Mouse (Mus musculus) neural tube, embryonic 13.5 days (tissue): Measurements from ENCODE around the gene 2310007B03Rik. TPM values are rescaled to one million over a fixed set of nuclear protein-coding genes. Genes with fewer than 3 reads are reported as not detected.
A peak's percentile ranks its signal among the peaks of the same experiment; 100 is the strongest.

Source experiments
- ATAC-seq: fragments of 200-750 bp; cut with Nextera tagmentation; 2 replicates; pipeline ENCODE4 v1.8.0; 2017; ENCODE audit warnings: low read depth, mild to moderate bottlenecking, moderate TSS enrichment, moderate library complexity
- H3K27ac ChIP-seq: fragments of 300-500 bp; sonication (generic); replicated peaks from 2 replicates; pipeline ENCODE4 v1.5.1; 2015; ENCODE audit warnings: moderate library complexity, mild to moderate bottlenecking, inconsistent platforms
- H3K27me3 ChIP-seq: fragments of 300-500 bp; sonication (generic); 2 replicates; pipeline ENCODE4 v1.6.1; 2015; ENCODE audit warnings: mild to moderate bottlenecking, inconsistent platforms
- H3K36me3 ChIP-seq: fragments of 300-500 bp; sonication (generic); 2 replicates; pipeline ENCODE4 v1.6.1; 2015; ENCODE audit warnings: mild to moderate bottlenecking, inconsistent platforms
- H3K4me1 ChIP-seq: fragments of 300-500 bp; sonication (generic); replicated peaks from 2 replicates; pipeline ENCODE4 v1.6.1; 2015; ENCODE audit warnings: inconsistent platforms
- H3K4me2 ChIP-seq: fragments of 300-500 bp; sonication (generic); 2 replicates; pipeline ENCODE4 v1.6.1; 2015; ENCODE audit warnings: inconsistent platforms, mild to moderate bottlenecking, moderate library complexity
- H3K4me3 ChIP-seq: fragments of 300-500 bp; sonication (generic); 2 replicates; pipeline ENCODE4 v1.5.1; 2015; ENCODE audit warnings: mild to moderate bottlenecking, inconsistent platforms
- H3K9ac ChIP-seq: fragments of 300-500 bp; sonication (generic); 2 replicates; pipeline ENCODE4 v1.6.1; 2015; ENCODE audit warnings: moderate library complexity, mild to moderate bottlenecking, inconsistent platforms
- H3K9me3 ChIP-seq: fragments of 300-500 bp; sonication (generic); 2 replicates; pipeline ENCODE4 v1.6.1; 2016; ENCODE audit warnings: inconsistent platforms
- WGBS: fragments of 180-500 bp; shearing (Covaris S2); methylation state at CpG from one replicate; pipeline ENCODE4 v1.1.7; 2015; 5-methylcytosine and 5-hydroxymethylcytosine counted together
- polyA plus RNA-seq: library from polyadenylated mRNA; unstranded; fragments of >200 nt; fragmentation: Nextera tagmentation; extraction: Ambion mirVana; gene quantifications from 2 replicates; pipeline ENCODE4 v1.2.1, GENCODE M21; 2015

Gene 2310007B03Rik
- polyA plus RNA-seq, 1 experiment from 2014 or later, result not detected

DNA sequence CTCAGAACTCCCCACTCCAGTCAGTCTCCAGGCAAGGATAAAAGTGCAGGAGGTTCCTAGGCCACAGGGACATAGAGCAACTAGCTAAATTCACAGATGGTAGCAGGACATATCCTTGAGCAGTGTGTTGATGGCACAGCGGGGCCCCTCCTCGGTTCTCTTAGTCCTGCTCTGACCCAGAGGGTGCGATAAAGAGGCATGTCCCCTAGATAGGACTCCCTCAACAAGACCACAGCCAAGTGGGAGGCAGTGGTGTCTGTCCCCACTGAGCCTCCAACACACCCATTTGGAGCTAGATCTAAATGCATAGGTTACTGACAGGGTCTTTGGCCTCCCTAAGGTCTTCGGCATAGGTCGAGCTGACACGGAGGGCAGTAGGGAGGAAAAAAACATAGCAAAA is 15.1 kb upstream of the 2310007B03Rik start:
- H3K9ac ChIP-seq, result peak overlapping the region; percentile 71; the same call in 1 of the 2 replicates
- ATAC-seq, result no peak
- H3K27ac ChIP-seq, result no peak overlapping the region
- H3K9me3 ChIP-seq, result no peaks in the 10 kb centered on the region
- no peaks in the 10 kb centered on the region for H3K36me3 ChIP-seq
- peaks cover 22% of the 10 kb centered on the region for H3K4me1 ChIP-seq
- H3K27me3 ChIP-seq, result 0 out of 2 replicates have a peak, but pooled peaks cover 23% of the 10 kb centered on the region
- peak overlapping the region; percentile 81 for H3K4me2 ChIP-seq
- 20% methylated on average over 6 of the region's 6 CpGs for WGBS
- peak overlapping the region; percentile 43; the same call in 1 of the 2 replicates for H3K4me3 ChIP-seq

DNA sequence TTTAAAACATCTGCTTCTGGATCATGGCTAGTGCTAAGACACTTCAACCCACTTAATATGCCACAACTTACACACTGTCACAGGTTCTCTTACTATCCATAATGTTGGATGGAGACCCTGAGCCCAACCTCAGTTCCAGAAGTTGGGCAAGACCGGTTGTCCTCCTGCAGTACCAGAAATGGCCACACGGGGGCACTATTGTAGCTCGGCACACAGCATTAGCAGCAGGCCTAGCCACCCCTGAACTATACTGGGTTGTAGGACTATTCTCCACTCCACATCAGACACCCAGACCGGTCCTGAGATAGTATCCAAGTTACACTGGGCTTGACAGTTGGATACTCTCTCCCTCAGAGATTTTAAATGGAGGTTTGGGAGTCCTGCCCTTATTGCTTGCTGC is 13.7 kb upstream of the 2310007B03Rik start:
- H3K36me3 ChIP-seq, result no peaks in the 10 kb centered on the region
- no peak overlapping the region for H3K9ac ChIP-seq
- H3K27ac ChIP-seq, result no peak overlapping the region
- H3K4me3 ChIP-seq, result no peak overlapping the region
- no peaks in the 10 kb centered on the region for H3K9me3 ChIP-seq
- 1% methylated on average over 4 of the region's 4 CpGs for WGBS
- no peak overlapping the region for H3K4me2 ChIP-seq
- 0 out of 2 replicates have a peak, but pooled peaks cover 23% of the 10 kb centered on the region for H3K27me3 ChIP-seq
- H3K4me1 ChIP-seq, result peaks cover 22% of the 10 kb centered on the region
- peak; percentile 70 for ATAC-seq

DNA sequence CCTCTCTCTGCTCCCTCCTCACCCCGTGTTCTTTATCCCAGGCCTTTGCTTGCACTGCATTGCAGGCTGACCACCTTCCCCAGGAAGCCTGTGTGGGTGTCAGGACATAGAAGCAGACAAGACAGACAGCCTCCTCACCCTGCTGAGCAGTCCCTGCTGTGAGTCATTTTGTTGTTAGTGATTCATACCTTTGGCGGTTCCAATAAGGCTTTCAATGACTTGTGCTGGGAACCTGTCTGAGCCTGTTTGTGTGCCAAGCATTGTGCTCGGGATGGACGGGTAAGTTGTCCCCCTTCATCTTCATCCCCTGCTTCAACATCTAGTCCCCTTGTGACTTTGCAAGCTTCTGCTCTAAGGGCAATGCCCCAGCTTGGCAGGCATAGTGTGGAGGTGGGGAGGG is 12.9 kb upstream of the 2310007B03Rik start:
- Histone ChIP-seq H3K4me2 (no peak overlapping the region), H3K27me3 (0 out of 2 replicates have a peak, but pooled peaks cover 23% of the 10 kb centered on the region), H3K36me3 (no peaks in the 10 kb centered on the region), H3K9me3 (no peaks in the 10 kb centered on the region), H3K4me1 (peaks cover 23% of the 10 kb centered on the region), H3K4me3 (no peak overlapping the region), H3K27ac (no peak overlapping the region), H3K9ac (no peak overlapping the region)
- no peak for ATAC-seq
- WGBS, result 73% methylated on average over 4 of the region's 4 CpGs

DNA sequence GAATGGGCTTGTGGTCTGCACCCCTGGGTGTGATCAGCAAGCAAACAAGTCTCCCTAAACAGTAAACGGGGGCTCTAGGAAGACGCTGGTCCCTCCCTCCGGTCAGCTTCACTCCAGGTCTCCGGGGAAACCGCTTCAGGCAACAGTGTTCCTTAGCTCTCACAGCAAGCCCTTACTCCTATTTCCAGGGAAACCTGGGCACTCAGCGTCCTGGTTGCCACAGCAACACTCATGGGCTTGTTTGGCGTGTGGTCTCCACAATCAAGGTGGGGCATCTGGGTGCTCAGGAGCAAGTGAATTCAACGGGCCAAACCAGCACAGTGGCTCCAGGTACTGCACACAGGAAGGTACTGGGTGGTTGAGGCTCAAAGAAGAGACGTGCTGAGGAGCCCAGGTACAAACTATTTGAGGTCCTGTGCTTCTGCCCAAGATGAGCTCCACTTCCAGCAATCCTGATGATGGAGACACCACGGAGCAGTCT is 7.6 kb upstream of the 2310007B03Rik start, which contains the start of gene Crocc2:
Gene Crocc2, plus strand, starts transcription at position 431 of the 481 bp plus-strand sequence.
- no peak for ATAC-seq
- WGBS, result 51% methylated on average over 10 of the region's 10 CpGs
- no peak within 1 kb of the TSS for H3K27ac ChIP-seq
- no peak within 1 kb of the TSS for H3K9ac ChIP-seq
- H3K4me3 ChIP-seq, result no peak within 1 kb of the TSS
- no peaks in the 10 kb centered on the region for H3K36me3 ChIP-seq
- no peaks in the 10 kb centered on the region for H3K9me3 ChIP-seq
- H3K4me1 ChIP-seq, result peaks cover 9% of the 10 kb centered on the region; the same call in 1 of the 2 replicates
- no peak within 1 kb of the TSS for H3K4me2 ChIP-seq
- no peaks in the 10 kb centered on the region for H3K27me3 ChIP-seq

DNA sequence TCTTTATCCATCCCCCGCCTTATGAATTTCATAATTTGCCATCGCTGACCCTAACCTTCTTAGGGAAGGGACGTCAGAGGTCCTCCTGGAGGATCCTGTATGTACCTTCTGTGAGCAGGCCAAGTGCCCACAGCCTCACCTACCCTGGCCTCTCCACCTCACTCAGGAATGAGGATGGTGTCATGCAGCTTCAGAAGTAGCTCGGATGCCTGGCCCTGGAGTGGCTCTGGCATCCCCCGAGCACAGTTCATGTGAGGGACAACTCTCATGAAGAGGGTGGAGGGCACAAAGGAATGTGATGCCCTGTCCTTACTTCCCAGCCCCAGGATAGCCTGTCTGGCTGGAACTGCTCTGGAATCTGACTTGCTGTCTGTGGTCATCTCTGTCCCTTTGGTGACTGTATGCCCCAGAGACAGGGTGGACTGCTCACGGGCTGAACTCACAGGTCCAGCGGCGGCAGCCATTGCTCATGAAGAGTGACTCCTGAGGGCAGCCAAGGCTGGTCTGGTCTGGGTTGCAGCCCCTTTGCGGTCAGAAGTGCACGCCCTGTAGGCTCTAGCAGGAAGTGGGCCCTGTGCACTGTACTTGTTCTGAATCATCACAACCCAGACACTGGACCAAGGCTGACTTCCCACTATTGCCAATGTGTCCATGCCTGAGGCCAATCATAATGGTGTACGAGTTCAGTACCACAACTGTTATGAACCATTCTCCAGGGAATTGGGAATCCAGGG is 5.8 kb upstream of the 2310007B03Rik start:
- Histone ChIP-seq H3K4me1 (peaks cover 9% of the 10 kb centered on the region; the same call in 1 of the 2 replicates), H3K4me3 (no peak overlapping the region), H3K9me3 (no peaks in the 10 kb centered on the region), H3K36me3 (no peaks in the 10 kb centered on the region), H3K27me3 (no peaks in the 10 kb centered on the region), H3K9ac (no peak overlapping the region), H3K27ac (no peak overlapping the region), H3K4me2 (no peak overlapping the region)
- no peak; the same call in 1 of the 2 replicates for ATAC-seq
- 83% methylated on average over 11 of the region's 11 CpGs for WGBS

DNA sequence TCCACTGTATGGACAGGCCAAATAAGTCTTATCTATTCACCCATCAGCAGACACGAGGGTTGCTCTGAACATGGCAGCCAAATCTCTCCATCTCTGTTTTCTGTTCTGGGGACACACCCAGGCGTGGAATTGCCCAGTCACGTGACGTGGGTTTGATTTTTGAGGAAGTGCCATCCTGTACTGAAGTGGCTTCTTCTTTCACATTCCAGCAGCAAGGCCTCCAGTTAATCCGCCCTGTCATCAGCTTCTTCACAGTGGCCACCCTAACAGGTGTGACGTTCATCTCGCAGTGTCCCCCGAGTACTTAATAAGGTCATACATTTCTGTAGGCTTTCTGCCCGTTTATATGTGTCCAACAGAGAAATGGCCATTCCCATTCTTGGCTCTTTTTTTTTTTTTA is 4.7 kb upstream of the 2310007B03Rik start:
- no peaks in the 10 kb centered on the region for H3K27me3 ChIP-seq
- no peaks in the 10 kb centered on the region for H3K36me3 ChIP-seq
- H3K9me3 ChIP-seq, result no peaks in the 10 kb centered on the region
- peaks cover 9% of the 10 kb centered on the region; the same call in 1 of the 2 replicates for H3K4me1 ChIP-seq
- H3K27ac ChIP-seq, result no peak overlapping the region
- no peak overlapping the region for H3K4me2 ChIP-seq
- no peak overlapping the region for H3K4me3 ChIP-seq
- WGBS, result 83% methylated on average over 9 of the region's 9 CpGs
- ATAC-seq, result no peak
- no peak overlapping the region for H3K9ac ChIP-seq

DNA sequence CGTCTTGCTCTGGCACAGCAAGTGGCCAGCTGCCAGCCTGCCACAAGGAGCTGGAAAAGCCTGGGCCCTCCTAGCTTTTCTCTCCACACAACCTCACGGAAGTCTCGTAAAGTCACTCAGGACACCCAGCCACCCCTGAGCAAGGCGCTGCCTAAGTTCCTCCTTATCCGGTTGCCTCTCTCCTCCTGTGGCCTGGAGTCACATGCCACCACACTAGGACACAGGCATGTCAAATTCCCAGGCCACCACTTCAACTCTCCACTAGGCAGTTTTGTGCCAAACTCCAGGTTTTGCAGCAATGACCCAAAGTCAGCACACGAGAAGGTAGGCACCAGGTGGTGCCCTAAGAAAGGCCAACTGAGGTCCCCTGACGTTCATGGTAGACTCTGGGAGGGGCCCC is 1.8 kb upstream of the 2310007B03Rik start:
- H3K4me3 ChIP-seq, result no peak overlapping the region
- 86% methylated on average over 7 of the region's 7 CpGs for WGBS
- no peak for ATAC-seq

DNA sequence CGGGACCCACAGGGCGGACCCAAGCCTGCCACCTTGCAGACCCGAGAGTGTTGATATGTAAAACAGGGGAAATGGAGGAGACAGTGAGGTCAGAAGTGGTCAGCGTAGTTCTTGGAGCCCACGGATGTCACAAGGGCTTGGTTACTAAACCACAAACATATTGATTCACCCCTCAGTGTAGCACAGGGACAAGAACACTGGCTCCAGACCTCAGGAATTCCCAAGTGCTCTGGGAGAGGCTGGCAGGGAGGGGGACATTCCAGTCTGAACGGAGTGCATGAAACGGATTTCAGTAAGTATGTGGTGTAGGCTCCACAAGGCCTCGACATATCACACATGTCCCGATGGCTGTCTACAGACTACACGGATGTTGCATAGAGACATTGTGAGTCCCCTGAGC is 1.2 kb upstream of the 2310007B03Rik start:
- H3K4me2 ChIP-seq, result no peak overlapping the region
- 83% methylated on average over 10 of the region's 10 CpGs for WGBS
- ATAC-seq, result no peak

More for the DNA sequence above, 1.8 kb upstream of the 2310007B03Rik start:
- Histone ChIP-seq H3K4me2 (no peak overlapping the region), H3K9me3 (no peaks in the 10 kb centered on the region), H3K27ac (no peak overlapping the region), H3K9ac (no peak overlapping the region), H3K36me3 (no peaks in the 10 kb centered on the region), H3K27me3 (no peaks in the 10 kb centered on the region), H3K4me1 (no peaks in the 10 kb centered on the region)

DNA sequence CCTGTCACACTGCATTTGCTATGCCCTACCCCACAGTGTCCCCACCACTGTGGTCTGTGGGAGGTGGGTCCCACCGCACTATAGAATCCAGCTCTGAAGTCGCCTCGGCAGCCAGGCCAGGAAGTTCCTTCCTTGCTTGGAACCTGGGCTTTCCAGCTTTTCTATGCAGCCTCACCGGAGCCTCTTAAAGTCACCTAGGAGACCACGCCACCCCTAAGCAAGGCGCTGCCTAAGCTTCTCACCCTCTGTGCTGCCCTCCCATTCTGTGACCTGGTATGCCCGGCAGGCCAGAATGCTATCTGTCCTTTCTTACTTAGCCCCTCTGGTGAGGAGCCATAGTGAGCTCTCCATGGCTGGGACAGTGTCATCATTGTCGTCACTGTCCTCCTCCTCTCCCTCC is 602 bp upstream of the 2310007B03Rik start:
- Histone ChIP-seq H3K9ac (no peak overlapping the region), H3K9me3 (no peaks in the 10 kb centered on the region), H3K36me3 (no peaks in the 10 kb centered on the region), H3K27ac (no peak overlapping the region), H3K4me2 (no peak overlapping the region), H3K4me3 (no peak overlapping the region), H3K4me1 (no peaks in the 10 kb centered on the region), H3K27me3 (no peaks in the 10 kb centered on the region)
- no peak for ATAC-seq
- 75% methylated on average over 8 of the region's 8 CpGs for WGBS

More for the DNA sequence above, 1.2 kb upstream of the 2310007B03Rik start:
- Histone ChIP-seq H3K27me3 (no peaks in the 10 kb centered on the region), H3K9ac (no peak overlapping the region), H3K36me3 (no peaks in the 10 kb centered on the region), H3K27ac (no peak overlapping the region), H3K4me3 (no peak overlapping the region), H3K9me3 (no peaks in the 10 kb centered on the region), H3K4me1 (no peaks in the 10 kb centered on the region)

DNA sequence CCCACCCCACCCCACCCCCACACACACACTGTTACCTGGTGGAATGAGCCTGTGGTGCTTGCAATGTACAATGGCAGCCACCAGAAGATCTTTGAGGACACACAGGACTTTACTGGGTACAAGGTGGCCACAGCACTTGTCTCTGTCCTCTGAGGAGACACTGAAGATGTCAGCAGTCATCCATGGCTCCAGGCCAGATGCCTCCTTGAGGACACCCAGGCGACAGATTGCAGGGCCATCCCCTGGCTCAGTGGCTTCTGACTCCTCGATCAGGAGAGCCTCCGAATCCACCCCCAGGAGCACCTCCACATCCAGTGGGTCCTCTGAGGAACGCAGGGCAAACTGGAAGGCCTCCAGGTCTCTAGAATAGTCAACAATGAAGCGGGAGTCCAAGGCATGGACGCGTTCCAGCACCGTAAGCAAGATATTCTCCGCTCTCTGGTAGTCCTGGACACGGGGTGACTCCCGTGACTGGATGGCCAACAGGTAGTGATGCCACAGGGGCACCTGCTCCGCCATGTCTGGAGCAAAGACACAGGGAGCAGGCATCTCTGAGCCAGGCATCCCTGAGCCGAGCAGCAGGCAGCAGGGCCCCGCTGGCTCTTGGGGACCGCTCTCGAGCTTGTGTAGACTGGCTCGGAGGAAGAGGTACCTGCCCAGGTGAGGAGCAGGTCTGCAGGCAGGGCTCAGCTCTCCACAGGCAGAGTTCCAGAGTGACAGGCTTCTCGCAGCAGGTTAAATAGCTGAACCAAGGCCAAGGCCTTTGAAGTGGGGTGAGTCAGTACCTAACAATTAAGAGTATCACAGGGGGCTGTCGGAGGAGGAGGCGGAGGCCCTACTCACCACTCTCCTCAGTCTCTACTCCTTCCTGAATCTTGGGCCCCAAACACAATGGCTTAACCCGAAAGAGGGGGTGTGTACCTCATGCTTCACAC is 915 bp downstream of the 2310007B03Rik start:
- Histone ChIP-seq H3K27me3 (no peaks in the 10 kb centered on the region), H3K36me3 (no peaks in the 10 kb centered on the region), H3K9me3 (no peaks in the 10 kb centered on the region), H3K9ac (no peak overlapping the region), H3K4me1 (no peaks in the 10 kb centered on the region), H3K27ac (no peak overlapping the region), H3K4me2 (no peak overlapping the region), H3K4me3 (no peak overlapping the region)
- ATAC-seq, result no peak
- WGBS, result 87% methylated on average over 21 of the region's 21 CpGs

DNA sequence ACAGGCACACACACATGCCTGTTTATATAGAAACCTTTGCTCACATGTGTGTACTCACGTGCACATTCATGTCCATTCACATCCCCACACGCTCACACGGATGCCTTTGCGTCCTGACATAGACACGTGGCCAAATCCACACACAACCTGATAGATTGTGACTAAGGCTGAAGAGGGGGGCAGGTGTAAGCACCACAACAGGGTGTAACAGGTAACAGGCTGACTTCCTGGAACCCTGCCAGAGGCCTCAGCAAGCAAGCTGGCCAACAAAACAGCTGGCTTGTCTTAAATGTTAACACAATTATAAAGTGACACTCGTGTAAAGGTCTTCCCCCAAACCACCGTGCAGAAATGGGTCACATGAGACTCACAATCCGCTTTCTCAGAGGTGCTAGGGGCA is 1.8 kb downstream of the 2310007B03Rik start:
- Histone ChIP-seq H3K27me3 (no peaks in the 10 kb centered on the region), H3K27ac (no peak overlapping the region), H3K4me3 (no peak overlapping the region), H3K4me1 (no peaks in the 10 kb centered on the region), H3K9me3 (no peaks in the 10 kb centered on the region), H3K36me3 (no peaks in the 10 kb centered on the region), H3K9ac (no peak overlapping the region), H3K4me2 (no peak overlapping the region)
- no peak for ATAC-seq
- 87% methylated on average over 8 of the region's 8 CpGs for WGBS

DNA sequence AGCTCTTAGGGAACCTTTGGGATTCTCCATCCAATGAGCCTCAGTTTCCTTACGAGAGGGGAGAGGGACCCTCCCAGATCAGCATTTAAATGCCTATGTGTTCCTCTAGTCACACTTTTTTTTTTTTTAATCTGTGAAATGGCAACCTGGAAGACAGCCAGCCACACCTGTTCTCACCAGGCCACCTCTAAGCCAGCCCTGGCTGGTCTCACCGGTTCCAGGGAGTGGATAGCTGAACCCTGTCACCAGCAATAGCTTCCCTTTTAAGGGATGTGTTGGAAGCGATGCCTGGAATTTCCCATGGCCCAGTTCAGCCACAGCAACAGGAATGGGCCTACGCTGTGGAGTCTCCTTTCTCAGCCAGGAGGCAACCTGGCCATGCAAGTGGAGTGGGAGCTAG is 3.2 kb downstream of the 2310007B03Rik start:
- no peaks in the 10 kb centered on the region for H3K36me3 ChIP-seq
- H3K9me3 ChIP-seq, result no peaks in the 10 kb centered on the region
- no peaks in the 10 kb centered on the region for H3K27me3 ChIP-seq
- H3K4me3 ChIP-seq, result no peak overlapping the region
- H3K27ac ChIP-seq, result no peak overlapping the region
- no peak overlapping the region for H3K9ac ChIP-seq
- 84% methylated on average over 4 of the region's 4 CpGs for WGBS
- ATAC-seq, result no peak
- no peak overlapping the region for H3K4me2 ChIP-seq
- no peaks in the 10 kb centered on the region for H3K4me1 ChIP-seq
